Mouse (Mus musculus): ENCODE data around the gene Tfrc. TPM values are rescaled to one million over a fixed set of nuclear protein-coding genes. Genes with fewer than 3 reads are reported as not detected.

Tfrc gene
- polyA plus RNA-seq, 2 experiments, result 235 to 388 TPM

GRCm38 (mm10) chr16:32658743-32659171, 50.0 kb downstream of the Tfrc start:
- no peaks in the 10 kb centered on the region for H3K36me3 ChIP-seq (replicated peaks; ENCODE audit: control insufficient read depth, insufficient read depth, low read depth)
- TF ChIP-seq CTCF (IDR thresholded peaks at IDR 0.05; ENCODE audit: low read depth), result no peak
- no peak for TF ChIP-seq EP300 (IDR thresholded peaks at IDR 0.05; ENCODE audit: low read depth)
- H3K4me3 ChIP-seq (ENCODE audit: insufficient read depth in 1 of 2, low read depth in 2 of 2, low read length in 2 of 2), result no peak overlapping the region
- ATAC-seq (ENCODE audit: insufficient read depth) (no peak), DNase-seq (ENCODE audit: low read depth in 3 of 3, low spot score in 3 of 3) (no peak)
- H3K4me1 ChIP-seq (replicated peaks; ENCODE audit: control insufficient read depth in 2 of 2, insufficient read depth in 2 of 2, low read length in 1 of 2), result peaks cover 16 to 35% of the 10 kb centered on the region in 2 experiments
- peak overlapping the region; percentile 44 for H3K4me2 ChIP-seq (ENCODE audit: low read depth)
- WGBS (ENCODE audit: insufficient replicate concordance), result 15% methylated on average over 15 of the region's 21 CpGs
- H3K9ac ChIP-seq (replicated peaks), result no peak overlapping the region
- no peak overlapping the region for H3K27ac ChIP-seq
- no peaks in the 10 kb centered on the region for H3K27me3 ChIP-seq (ENCODE audit: control insufficient read depth, insufficient read depth, low read length)
- H3K9me3 ChIP-seq (ENCODE audit: control insufficient read depth, low read length), result no peaks in the 10 kb centered on the region

GRCm38 (mm10) chr16:32659385-32659784, 50.7 kb downstream of the Tfrc start:
- TF ChIP-seq CTCF (IDR thresholded peaks at IDR 0.05; ENCODE audit: low read depth) (peak; percentile 93), EP300 (IDR thresholded peaks at IDR 0.05; ENCODE audit: low read depth) (0 out of 2 replicates have a peak, but pooled peaks have one; percentile 4)
- Histone ChIP-seq H3K4me2 (ENCODE audit: low read depth) (peak overlapping the region; percentile 44), H3K4me3 (ENCODE audit: insufficient read depth in 1 of 2, low read depth in 2 of 2, low read length in 2 of 2) (0 out of 4 replicates have a peak overlapping the region, but pooled peaks of 1 of the 2 experiments have one; percentile 8), H3K27me3 (ENCODE audit: control insufficient read depth, insufficient read depth, low read length) (no peaks in the 10 kb centered on the region), H3K9ac (replicated peaks) (no peak overlapping the region; the same call in 1 of the 2 replicates), H3K4me1 (replicated peaks; ENCODE audit: control insufficient read depth in 2 of 2, insufficient read depth in 2 of 2, low read length in 1 of 2) (peaks cover 22 to 41% of the 10 kb centered on the region in 2 experiments), H3K9me3 (ENCODE audit: control insufficient read depth, low read length) (no peaks in the 10 kb centered on the region), H3K36me3 (replicated peaks; ENCODE audit: control insufficient read depth, insufficient read depth, low read depth) (no peaks in the 10 kb centered on the region), H3K27ac (no peak overlapping the region)
- DNase-seq (ENCODE audit: low read depth in 3 of 3, low spot score in 3 of 3) (peak in 2 of 3 experiments; percentile 35 to 53), ATAC-seq (ENCODE audit: insufficient read depth) (no peak)
- 25% methylated on average over 8 of the region's 8 CpGs for WGBS (ENCODE audit: insufficient replicate concordance)

- Histone ChIP-seq H3K9ac (replicated peaks) (no peak overlapping the region), H3K4me2 (ENCODE audit: low read depth) (no peak overlapping the region), H3K27ac (no peak overlapping the region), H3K4me3 (ENCODE audit: insufficient read depth in 1 of 2, low read depth in 2 of 2, low read length in 2 of 2) (no peak overlapping the region), H3K9me3 (ENCODE audit: control insufficient read depth, low read length) (no peaks in the 10 kb centered on the region), H3K4me1 (replicated peaks; ENCODE audit: control insufficient read depth in 2 of 2, insufficient read depth in 2 of 2, low read length in 1 of 2) (peaks cover 28 to 47% of the 10 kb centered on the region in 2 experiments), H3K27me3 (ENCODE audit: control insufficient read depth, insufficient read depth, low read length) (no peaks in the 10 kb centered on the region), H3K36me3 (replicated peaks; ENCODE audit: control insufficient read depth, insufficient read depth, low read depth) (no peaks in the 10 kb centered on the region)
- 73% methylated on average over 1 of the region's 1 CpGs for WGBS (ENCODE audit: insufficient replicate concordance)
- no peak for TF ChIP-seq EP300 (IDR thresholded peaks at IDR 0.05; ENCODE audit: low read depth)
- no peak for TF ChIP-seq CTCF (IDR thresholded peaks at IDR 0.05; ENCODE audit: low read depth)
- no peak for ATAC-seq (ENCODE audit: insufficient read depth)
- DNase-seq (ENCODE audit: low read depth in 3 of 3, low spot score in 3 of 3), result no peak
These were observed 51.4 kb downstream of the Tfrc start for GRCm38 (mm10) chr16:32660095-32660494.

- Histone ChIP-seq H3K27me3 (ENCODE audit: control insufficient read depth, insufficient read depth, low read length) (no peaks in the 10 kb centered on the region), H3K9me3 (ENCODE audit: control insufficient read depth, low read length) (no peaks in the 10 kb centered on the region), H3K4me2 (ENCODE audit: low read depth) (no peak overlapping the region), H3K27ac (no peak overlapping the region), H3K9ac (replicated peaks) (no peak overlapping the region), H3K4me3 (ENCODE audit: insufficient read depth in 1 of 2, low read depth in 2 of 2, low read length in 2 of 2) (no peak overlapping the region), H3K36me3 (replicated peaks; ENCODE audit: control insufficient read depth, insufficient read depth, low read depth) (no peaks in the 10 kb centered on the region), H3K4me1 (replicated peaks; ENCODE audit: control insufficient read depth in 2 of 2, insufficient read depth in 2 of 2, low read length in 1 of 2) (peaks cover 34 to 53% of the 10 kb centered on the region in 2 experiments)
- ATAC-seq (ENCODE audit: insufficient read depth) (no peak), DNase-seq (ENCODE audit: low read depth in 3 of 3, low spot score in 3 of 3) (no peak)
- TF ChIP-seq EP300 (IDR thresholded peaks at IDR 0.05; ENCODE audit: low read depth) (no peak), CTCF (IDR thresholded peaks at IDR 0.05; ENCODE audit: low read depth) (no peak)
- WGBS (ENCODE audit: insufficient replicate concordance), result 52% methylated on average over 10 of the region's 10 CpGs
These were observed 52.0 kb downstream of the Tfrc start for GRCm38 (mm10) chr16:32660557-32661321.

GRCm38 (mm10) chr16:32661493-32661921, 52.8 kb downstream of the Tfrc start:
- ATAC-seq (ENCODE audit: insufficient read depth) (no peak), DNase-seq (ENCODE audit: low read depth in 3 of 3, low spot score in 3 of 3) (no peak)
- Histone ChIP-seq H3K27ac (no peak overlapping the region), H3K9me3 (ENCODE audit: control insufficient read depth, low read length) (no peaks in the 10 kb centered on the region), H3K36me3 (replicated peaks; ENCODE audit: control insufficient read depth, insufficient read depth, low read depth) (no peaks in the 10 kb centered on the region), H3K4me1 (replicated peaks; ENCODE audit: control insufficient read depth in 2 of 2, insufficient read depth in 2 of 2, low read length in 1 of 2) (peaks cover 40 to 54% of the 10 kb centered on the region in 2 experiments), H3K9ac (replicated peaks) (no peak overlapping the region), H3K4me3 (ENCODE audit: insufficient read depth in 1 of 2, low read depth in 2 of 2, low read length in 2 of 2) (no peak overlapping the region), H3K4me2 (ENCODE audit: low read depth) (no peak overlapping the region), H3K27me3 (ENCODE audit: control insufficient read depth, insufficient read depth, low read length) (no peaks in the 10 kb centered on the region)
- TF ChIP-seq CTCF (IDR thresholded peaks at IDR 0.05; ENCODE audit: low read depth) (no peak), EP300 (IDR thresholded peaks at IDR 0.05; ENCODE audit: low read depth) (no peak)
- 42% methylated on average over 10 of the region's 10 CpGs for WGBS (ENCODE audit: insufficient replicate concordance)

All from liver, embryonic 14.5 days (tissue).